ENCODE assay signal across 18 mouse cellular contexts in the genomic region with DNA sequence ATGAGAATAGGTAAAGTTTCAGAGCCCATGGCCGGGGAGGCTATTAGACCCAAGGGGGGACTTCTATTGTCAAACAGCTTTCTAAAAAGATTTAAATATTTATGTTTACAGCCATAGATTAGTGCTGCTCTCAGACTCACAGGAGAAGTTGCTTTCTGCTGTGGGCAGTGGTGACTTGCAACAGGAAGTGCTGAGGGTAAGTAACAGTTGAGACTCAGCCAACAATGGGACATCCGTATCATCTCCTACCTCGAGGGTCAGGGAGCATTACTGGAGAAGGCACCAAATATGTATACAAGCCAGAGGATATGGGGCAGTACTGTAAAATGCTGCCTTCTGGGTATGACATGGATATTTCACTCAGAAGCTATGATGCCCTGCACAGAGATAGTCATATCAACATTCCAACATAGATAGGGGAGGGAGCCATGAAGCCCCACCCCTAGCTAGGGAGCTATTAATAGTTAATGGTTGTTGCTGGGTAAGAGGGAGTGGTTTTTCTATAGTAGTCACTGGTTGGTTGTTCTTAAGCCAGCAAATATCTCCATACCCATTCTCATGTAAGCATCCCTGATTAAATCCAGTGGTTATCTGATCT.
A peak's percentile ranks its signal among the peaks of the same experiment; 100 is the strongest.
DNase-seq lines count a peak whose midpoint lies in the region; ATAC-seq and TF ChIP-seq lines count a peak whose summit lies in the region.
"Had no signal": no experiment of that assay in that cellular context is flagged by ENCODE, and none has a peak within 500 bp of the region (broad histone marks: within the 10 kb centered on the region; RNA-seq: fewer than 3 reads in every experiment).

No protein-coding gene starts in this region.

- TF ChIP-seq EP300 in liver, embryonic 14.5 days (IDR thresholded peaks at IDR 0.05; ENCODE audit: low read depth), result no peak

- H3K4me1 ChIP-seq in heart, embryonic 10.5 days, result peaks cover 29% of the 10 kb centered on the region
- no peaks in the 10 kb centered on the region for H3K4me1 ChIP-seq in midbrain, embryonic 11.5 days (ENCODE audit: control insufficient read depth, insufficient read depth, low read length)
- H3K4me1 ChIP-seq in midbrain, postnatal 0 days (ENCODE audit: insufficient read depth, low read length), result no peaks in the 10 kb centered on the region
- H3K4me1 ChIP-seq in liver, embryonic 14.5 days (replicated peaks; ENCODE audit: control insufficient read depth in 2 of 2, insufficient read depth in 2 of 2, low read length in 1 of 2), result peaks cover 8 to 12% of the 10 kb centered on the region in 2 experiments
- peaks cover 21% of the 10 kb centered on the region for H3K4me1 ChIP-seq in thymus, adult 2 months (replicated peaks; ENCODE audit: control insufficient read depth, insufficient read depth, low read length)
- H3K4me1 ChIP-seq in forebrain, embryonic 14.5 days (ENCODE audit: control insufficient read depth, insufficient read depth, low read length), result no peaks in the 10 kb centered on the region
- H3K4me1 ChIP-seq: midbrain, embryonic 13.5 days had no signal

- H3K4me2 ChIP-seq in midbrain, embryonic 11.5 days, result no peak overlapping the region
- no peak overlapping the region for H3K4me2 ChIP-seq in midbrain, postnatal 0 days (ENCODE audit: low read depth, low read length, poor library complexity, severe bottlenecking)
- peak overlapping the region; percentile 39 for H3K4me2 ChIP-seq in liver, embryonic 14.5 days (ENCODE audit: low read depth)
- peak overlapping the region; percentile 27 for H3K4me2 ChIP-seq in myocyte (ENCODE audit: low read depth)
- no peak overlapping the region for H3K4me2 ChIP-seq in forebrain, embryonic 14.5 days (ENCODE audit: low read length)
- H3K4me2 ChIP-seq: midbrain, embryonic 13.5 days had no signal

- 70% methylated on average over 3 of the region's 3 CpGs for WGBS in heart, embryonic 10.5 days
- 84% methylated on average over 3 of the region's 3 CpGs for WGBS in midbrain, embryonic 11.5 days
- 80% methylated on average over 3 of the region's 3 CpGs for WGBS in midbrain, postnatal 0 days
- WGBS in liver, embryonic 14.5 days (ENCODE audit: insufficient replicate concordance), result 32% methylated on average over 3 of the region's 3 CpGs
- WGBS in thymus, adult 2 months, result 54% methylated on average over 3 of the region's 3 CpGs
- WGBS in forebrain, embryonic 14.5 days, result 76% methylated on average over 3 of the region's 3 CpGs

- no peaks in the 10 kb centered on the region for H3K36me3 ChIP-seq in heart, embryonic 10.5 days
- H3K36me3 ChIP-seq in midbrain, embryonic 11.5 days (ENCODE audit: control insufficient read depth, insufficient read depth, low read length), result no peaks in the 10 kb centered on the region
- no peaks in the 10 kb centered on the region for H3K36me3 ChIP-seq in midbrain, postnatal 0 days (ENCODE audit: insufficient read depth, low read length)
- H3K36me3 ChIP-seq in liver, embryonic 14.5 days (replicated peaks; ENCODE audit: control insufficient read depth, insufficient read depth, low read depth), result no peaks in the 10 kb centered on the region
- no peaks in the 10 kb centered on the region for H3K36me3 ChIP-seq in myocyte (ENCODE audit: control insufficient read depth, insufficient read depth)
- H3K36me3 ChIP-seq in thymus, adult 2 months (ENCODE audit: control insufficient read depth, insufficient read depth, low read length), result no peaks in the 10 kb centered on the region
- no peaks in the 10 kb centered on the region for H3K36me3 ChIP-seq in forebrain, embryonic 14.5 days (ENCODE audit: control insufficient read depth, insufficient read depth, low read length)
- H3K36me3 ChIP-seq: midbrain, embryonic 13.5 days had no signal

- H3K27ac ChIP-seq in heart, embryonic 10.5 days, result peak overlapping the region; percentile 47; the same call in 1 of the 2 replicates
- H3K27ac ChIP-seq in midbrain, embryonic 11.5 days (ENCODE audit: low read depth, low read length), result no peak overlapping the region
- H3K27ac ChIP-seq in midbrain, postnatal 0 days (ENCODE audit: low read depth, low read length), result no peak overlapping the region
- peak overlapping the region; percentile 25; the same call in 1 of the 2 replicates for H3K27ac ChIP-seq in liver, embryonic 14.5 days
- H3K27ac ChIP-seq in thymus, adult 2 months (ENCODE audit: control insufficient read depth, insufficient read depth, low read length), result no peak overlapping the region
- no peak overlapping the region for H3K27ac ChIP-seq in forebrain, embryonic 14.5 days (ENCODE audit: low read depth, low read length)
- H3K27ac ChIP-seq: hindbrain, postnatal 0 days; left cerebral cortex, adult 2 months; midbrain, embryonic 13.5 days had no signal

- TF ChIP-seq CTCF in midbrain, postnatal 0 days (IDR thresholded peaks at IDR 0.05), result no peak
- no peak for TF ChIP-seq CTCF in liver, embryonic 14.5 days (IDR thresholded peaks at IDR 0.05; ENCODE audit: low read depth)
- TF ChIP-seq CTCF in thymus, adult 2 months (IDR thresholded peaks at IDR 0.05; ENCODE audit: borderline replicate concordance, control insufficient read depth, extremely low read depth, insufficient read depth, low read length, poor library complexity), result no peak

- H3K9me3 ChIP-seq in heart, embryonic 10.5 days, result no peaks in the 10 kb centered on the region
- H3K9me3 ChIP-seq in midbrain, embryonic 11.5 days (ENCODE audit: control insufficient read depth, low read length), result no peaks in the 10 kb centered on the region
- no peaks in the 10 kb centered on the region for H3K9me3 ChIP-seq in midbrain, postnatal 0 days (ENCODE audit: low read length)
- no peaks in the 10 kb centered on the region for H3K9me3 ChIP-seq in liver, embryonic 14.5 days (ENCODE audit: control insufficient read depth, low read length)
- H3K9me3 ChIP-seq in forebrain, embryonic 14.5 days (replicated peaks; ENCODE audit: control insufficient read depth, low read length), result no peaks in the 10 kb centered on the region
- H3K9me3 ChIP-seq: midbrain, embryonic 13.5 days had no signal

- no peak for TF ChIP-seq POLR2A in myocyte (IDR thresholded peaks at IDR 0.05; ENCODE audit: insufficient read length, low read depth)
- no peak for TF ChIP-seq POLR2A in thymus, adult 2 months (IDR thresholded peaks at IDR 0.05; ENCODE audit: control insufficient read depth, extremely low read depth, insufficient read depth, low read length, poor library complexity)

- no peaks in the 10 kb centered on the region for H3K79me2 ChIP-seq in myocyte (ENCODE audit: control insufficient read depth, insufficient read depth)

- no peak for DNase-seq in heart, embryonic 10.5 days (ENCODE audit: low spot score)
- no peak for DNase-seq in heart, adult 9 months (ENCODE audit: low spot score in 2 of 2)
- DNase-seq in midbrain, embryonic 11.5 days (ENCODE audit: low spot score, missing footprints), result peak; percentile 76
- DNase-seq in midbrain, postnatal 0 days (ENCODE audit: low spot score), result no peak
- DNase-seq in liver, embryonic 14.5 days (ENCODE audit: low read depth in 3 of 3, low spot score in 3 of 3), result peak; percentile 28 to 46 (median 39)
- DNase-seq in thymus, adult 2 months, result no peak
- no peak for DNase-seq in forebrain, embryonic 14.5 days (ENCODE audit: low spot score)
- DNase-seq: cerebellum, adult 8-10 months; gastrocnemius, postnatal 10 days; kidney, adult 18-20 months; kidney, postnatal 4 days; right cerebral cortex, postnatal 25 days had no signal

- H3K27me3 ChIP-seq in heart, embryonic 10.5 days (ENCODE audit: insufficient read depth, poor library complexity, severe bottlenecking), result no peaks in the 10 kb centered on the region
- H3K27me3 ChIP-seq in midbrain, embryonic 11.5 days (ENCODE audit: control insufficient read depth, insufficient read depth, low read length), result no peaks in the 10 kb centered on the region
- no peaks in the 10 kb centered on the region for H3K27me3 ChIP-seq in midbrain, postnatal 0 days (ENCODE audit: insufficient read depth, low read length)
- no peaks in the 10 kb centered on the region for H3K27me3 ChIP-seq in liver, embryonic 14.5 days (ENCODE audit: control insufficient read depth, insufficient read depth, low read length)
- H3K27me3 ChIP-seq in myocyte (ENCODE audit: control insufficient read depth, insufficient read depth, insufficient read length), result no peaks in the 10 kb centered on the region
- H3K27me3 ChIP-seq in thymus, adult 2 months (ENCODE audit: control insufficient read depth, insufficient read depth, low read length), result no peaks in the 10 kb centered on the region
- no peaks in the 10 kb centered on the region for H3K27me3 ChIP-seq in forebrain, embryonic 14.5 days (replicated peaks; ENCODE audit: control insufficient read depth, insufficient read depth, low read length)
- H3K27me3 ChIP-seq: midbrain, embryonic 13.5 days had no signal

- no peak overlapping the region for H3K4me3 ChIP-seq in heart, embryonic 10.5 days
- no peak overlapping the region for H3K4me3 ChIP-seq in midbrain, embryonic 11.5 days (ENCODE audit: low read depth, low read length)
- H3K4me3 ChIP-seq in midbrain, postnatal 0 days (ENCODE audit: low read depth, low read length), result no peak overlapping the region
- no peak overlapping the region for H3K4me3 ChIP-seq in liver, embryonic 14.5 days (ENCODE audit: insufficient read depth in 1 of 2, low read depth in 2 of 2, low read length in 2 of 2)
- no peak overlapping the region for H3K4me3 ChIP-seq in myocyte
- no peak overlapping the region for H3K4me3 ChIP-seq in thymus, adult 2 months (ENCODE audit: control insufficient read depth, insufficient read depth, low read length)
- H3K4me3 ChIP-seq in forebrain, embryonic 14.5 days (ENCODE audit: low read depth, low read length), result no peak overlapping the region
- H3K4me3 ChIP-seq: erythroblast, embryonic 14.5 days; left cerebral cortex, adult 2 months; midbrain, embryonic 13.5 days had no signal

- ATAC-seq in midbrain, embryonic 11.5 days (ENCODE audit: low FRiP score), result no peak
- ATAC-seq in midbrain, postnatal 0 days (ENCODE audit: low FRiP score), result no peak
- peak; percentile 88 for ATAC-seq in liver, embryonic 14.5 days (ENCODE audit: insufficient read depth)
- ATAC-seq in forebrain, embryonic 14.5 days, result no peak
- ATAC-seq: hindbrain, postnatal 0 days; lung, postnatal 0 days; midbrain, embryonic 13.5 days had no signal

- no peak overlapping the region for H3K9ac ChIP-seq in midbrain, embryonic 11.5 days (ENCODE audit: low read length)
- no peak overlapping the region for H3K9ac ChIP-seq in midbrain, postnatal 0 days (replicated peaks; ENCODE audit: low read length, poor library complexity, severe bottlenecking)
- no peak overlapping the region for H3K9ac ChIP-seq in liver, embryonic 14.5 days (replicated peaks)
- H3K9ac ChIP-seq in forebrain, embryonic 14.5 days (ENCODE audit: low read length), result no peak overlapping the region
- H3K9ac ChIP-seq: midbrain, embryonic 13.5 days had no signal

- no peak overlapping the region for H3ac ChIP-seq in myocyte (ENCODE audit: control insufficient read depth, insufficient read length)

TF ChIP-seq in myocyte, 11 proteins besides CTCF, POLR2A, EP300 and RAD21 (continues in another document):
- TF ChIP-seq MYOD1 (IDR thresholded peaks at IDR 0.05; ENCODE audit: control insufficient read depth in 1 of 3, insufficient read length in 2 of 3, low read depth in 2 of 3), result no peak
- TF ChIP-seq MYOG (IDR thresholded peaks at IDR 0.05; ENCODE audit: control insufficient read depth in 1 of 3, insufficient read depth in 1 of 3, insufficient read length in 2 of 3, low read depth in 2 of 3), result no peak
- TF ChIP-seq USF1 (IDR thresholded peaks at IDR 0.05; ENCODE audit: low read depth), result no peak
- no peak for TF ChIP-seq TCF12 (IDR thresholded peaks at IDR 0.05; ENCODE audit: insufficient read depth, poor library complexity, severe bottlenecking)

Comparison
In these comparisons a context has a peak if more than half of its experiments do, and no peak if none do; other contexts are left out.
1. DNase-seq: peak in midbrain, embryonic 11.5 days (single experiment) and liver, embryonic 14.5 days (3 of 3); none in heart, embryonic 10.5 days (single experiment), heart, adult 9 months (0 of 2), midbrain, postnatal 0 days (single experiment), thymus, adult 2 months (single experiment) and forebrain, embryonic 14.5 days (single experiment).
2. H3K27ac ChIP-seq: peak in heart, embryonic 10.5 days (single experiment) and liver, embryonic 14.5 days (single experiment); none in midbrain, embryonic 11.5 days (single experiment), midbrain, postnatal 0 days (single experiment), thymus, adult 2 months (single experiment) and forebrain, embryonic 14.5 days (single experiment).
3. H3K4me2 ChIP-seq: peak in liver, embryonic 14.5 days (single experiment) and myocyte (single experiment); none in midbrain, embryonic 11.5 days (single experiment), midbrain, postnatal 0 days (single experiment) and forebrain, embryonic 14.5 days (single experiment).